Mouse (Mus musculus): ENCODE data around the gene Smarca2. TPM values are rescaled to one million over a fixed set of nuclear protein-coding genes. Genes with fewer than 3 reads are reported as not detected.

Gene Smarca2
- polyA plus RNA-seq, 1 experiment from 2014 or later = 46.3 TPM

GRCm38 (mm10) chr19:26580061-26580460 lies 24.8 kb upstream of the Smarca2 start:
- Histone ChIP-seq H3K9me3 (ENCODE audit: low read length) (no peaks in the 10 kb centered on the region), H3K27me3 (replicated peaks; ENCODE audit: insufficient read depth, low read length) (no peaks in the 10 kb centered on the region), H3K9ac (replicated peaks; ENCODE audit: low read depth) (no peak overlapping the region), H3K36me3 (ENCODE audit: insufficient read depth, low read length) (no peaks in the 10 kb centered on the region), H3K4me3 (ENCODE audit: low read depth, low read length) (no peak overlapping the region), H3K27ac (ENCODE audit: low read length) (no peak overlapping the region), H3K4me1 (ENCODE audit: insufficient read depth, low read depth, low read length) (no peaks in the 10 kb centered on the region), H3K4me2 (replicated peaks; ENCODE audit: low read depth, low read length) (no peak overlapping the region)
- no peak for TF ChIP-seq EP300 (IDR thresholded peaks at IDR 0.05)
- no peak for TF ChIP-seq CTCF (IDR thresholded peaks at IDR 0.05)
- ATAC-seq = no peak
- no peak for DNase-seq (ENCODE audit: low spot score)
- 93% methylated on average over 1 of the region's 1 CpGs for WGBS

GRCm38 (mm10) chr19:26594661-26595060 lies 10.2 kb upstream of the Smarca2 start:
- ATAC-seq = no peak
- Histone ChIP-seq H3K4me2 (replicated peaks; ENCODE audit: low read depth, low read length) (no peak overlapping the region), H3K9me3 (ENCODE audit: low read length) (no peaks in the 10 kb centered on the region), H3K27ac (ENCODE audit: low read length) (no peak overlapping the region), H3K9ac (replicated peaks; ENCODE audit: low read depth) (no peak overlapping the region), H3K4me3 (ENCODE audit: low read depth, low read length) (no peak overlapping the region), H3K36me3 (ENCODE audit: insufficient read depth, low read length) (no peaks in the 10 kb centered on the region), H3K4me1 (ENCODE audit: insufficient read depth, low read depth, low read length) (no peaks in the 10 kb centered on the region), H3K27me3 (replicated peaks; ENCODE audit: insufficient read depth, low read length) (no peaks in the 10 kb centered on the region)
- no peak for DNase-seq (ENCODE audit: low spot score)
- no peak for TF ChIP-seq EP300 (IDR thresholded peaks at IDR 0.05)
- TF ChIP-seq CTCF (IDR thresholded peaks at IDR 0.05) = no peak

- DNase-seq (ENCODE audit: low spot score) = no peak
- TF ChIP-seq CTCF (IDR thresholded peaks at IDR 0.05) = no peak
- TF ChIP-seq EP300 (IDR thresholded peaks at IDR 0.05) = no peak
- H3K4me2 ChIP-seq (replicated peaks; ENCODE audit: low read depth, low read length) = no peak overlapping the region
- no peak overlapping the region for H3K4me3 ChIP-seq (ENCODE audit: low read depth, low read length)
- no peak overlapping the region for H3K27ac ChIP-seq (ENCODE audit: low read length)
- H3K4me1 ChIP-seq (ENCODE audit: insufficient read depth, low read depth, low read length) = 0 out of 2 replicates have a peak, but pooled peaks cover 4% of the 10 kb centered on the region
- H3K9me3 ChIP-seq (ENCODE audit: low read length) = no peaks in the 10 kb centered on the region
- no peaks in the 10 kb centered on the region for H3K27me3 ChIP-seq (replicated peaks; ENCODE audit: insufficient read depth, low read length)
- 56% methylated on average over 4 of the region's 4 CpGs for WGBS
- H3K36me3 ChIP-seq (ENCODE audit: insufficient read depth, low read length) = no peaks in the 10 kb centered on the region
- H3K9ac ChIP-seq (replicated peaks; ENCODE audit: low read depth) = no peak overlapping the region
- no peak for ATAC-seq
Measured at GRCm38 (mm10) chr19:26601459-26601858, 3.4 kb upstream of the Smarca2 start.

- H3K27ac ChIP-seq (ENCODE audit: low read length) = no peak overlapping the region
- WGBS = 53% methylated on average over 2 of the region's 2 CpGs
Measured at GRCm38 (mm10) chr19:26603296-26603860, 1.5 kb upstream of the Smarca2 start.

GRCm38 (mm10) chr19:26603906-26604754 lies 720 bp upstream of the Smarca2 start:
- no peaks in the 10 kb centered on the region for H3K27me3 ChIP-seq (replicated peaks; ENCODE audit: insufficient read depth, low read length)
- DNase-seq (ENCODE audit: low spot score) (peak; percentile 86), ATAC-seq (peak; percentile 64)
- H3K9ac ChIP-seq (replicated peaks; ENCODE audit: low read depth) = peak overlapping the region; percentile 34
- H3K4me2 ChIP-seq (replicated peaks; ENCODE audit: low read depth, low read length) = peak overlapping the region; percentile 95
- H3K4me3 ChIP-seq (ENCODE audit: low read depth, low read length) = peak overlapping the region; percentile 64
- H3K4me1 ChIP-seq (ENCODE audit: insufficient read depth, low read depth, low read length) = peaks cover 12% of the 10 kb centered on the region; the same call in 1 of the 2 replicates
- no peaks in the 10 kb centered on the region for H3K36me3 ChIP-seq (ENCODE audit: insufficient read depth, low read length)
- H3K27ac ChIP-seq (ENCODE audit: low read length) = peak overlapping the region; percentile 90
- H3K9me3 ChIP-seq (ENCODE audit: low read length) = no peaks in the 10 kb centered on the region
- WGBS = 2% methylated on average over 36 of the region's 36 CpGs
- no peak for TF ChIP-seq CTCF (IDR thresholded peaks at IDR 0.05)
- 0 out of 2 replicates have a peak, but pooled peaks have one; percentile 7 for TF ChIP-seq EP300 (IDR thresholded peaks at IDR 0.05)

More at GRCm38 (mm10) chr19:26603296-26603860, 1.5 kb upstream of the Smarca2 start:
- Histone ChIP-seq H3K4me3 (ENCODE audit: low read depth, low read length) (no peak overlapping the region), H3K9me3 (ENCODE audit: low read length) (no peaks in the 10 kb centered on the region), H3K4me2 (replicated peaks; ENCODE audit: low read depth, low read length) (peak overlapping the region; percentile 95; the same call in 1 of the 2 replicates), H3K9ac (replicated peaks; ENCODE audit: low read depth) (no peak overlapping the region), H3K36me3 (ENCODE audit: insufficient read depth, low read length) (no peaks in the 10 kb centered on the region), H3K27me3 (replicated peaks; ENCODE audit: insufficient read depth, low read length) (no peaks in the 10 kb centered on the region), H3K4me1 (ENCODE audit: insufficient read depth, low read depth, low read length) (peaks cover 10% of the 10 kb centered on the region; the same call in 1 of the 2 replicates)
- DNase-seq (ENCODE audit: low spot score) (no peak), ATAC-seq (no peak)
- TF ChIP-seq EP300 (IDR thresholded peaks at IDR 0.05) = no peak
- TF ChIP-seq CTCF (IDR thresholded peaks at IDR 0.05) = no peak
